ENCODE assay signal across 11 mouse cellular contexts in the genomic region with DNA sequence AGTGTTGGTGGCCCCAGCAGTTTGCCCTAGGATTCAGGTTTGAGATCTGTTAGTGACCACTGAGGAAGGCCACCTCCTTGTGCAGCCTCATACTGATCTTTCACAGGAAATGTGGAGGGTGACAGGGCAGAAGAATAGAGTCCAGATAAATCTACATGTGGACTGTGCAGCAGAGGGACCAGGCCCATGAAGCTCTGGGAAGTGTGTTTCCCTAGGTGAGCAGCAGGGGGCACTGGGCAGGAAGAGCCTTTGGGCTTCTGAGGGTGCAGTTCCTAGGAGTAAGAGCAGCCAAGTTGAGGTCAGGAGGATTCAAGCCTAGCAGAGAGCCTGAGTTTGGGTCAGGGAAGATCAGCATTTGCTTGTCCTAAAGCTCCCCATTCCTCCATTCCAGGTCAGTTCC. TPM values are rescaled to one million over a fixed set of nuclear protein-coding genes. Genes with fewer than 3 reads are reported as not detected.
DNase-seq lines count a peak whose midpoint lies in the region; ATAC-seq and TF ChIP-seq lines count a peak whose summit lies in the region.
"Had no signal": no experiment of that assay in that cellular context is flagged by ENCODE, and none has a peak within 500 bp of the region (broad histone marks: within the 10 kb centered on the region; RNA-seq: fewer than 3 reads in every experiment).

No protein-coding gene starts in this region.

- no peak overlapping the region for H3K27ac ChIP-seq in neural tube, embryonic 11.5 days (ENCODE audit: low read depth, low read length)
- no peak overlapping the region for H3K27ac ChIP-seq in neural tube, embryonic 15.5 days (replicated peaks)
- H3K27ac ChIP-seq in liver, embryonic 11.5 days (ENCODE audit: low read depth, low read length), result no peak overlapping the region
- H3K27ac ChIP-seq in forebrain, postnatal 0 days (ENCODE audit: low read depth, low read length), result no peak overlapping the region
- H3K27ac ChIP-seq: liver, embryonic 13.5 days had no signal

- H3K9ac ChIP-seq in neural tube, embryonic 11.5 days (ENCODE audit: low read length), result no peak overlapping the region
- no peak overlapping the region for H3K9ac ChIP-seq in neural tube, embryonic 15.5 days (replicated peaks)
- H3K9ac ChIP-seq in liver, embryonic 11.5 days (ENCODE audit: low read depth, low read length), result no peak overlapping the region
- no peak overlapping the region for H3K9ac ChIP-seq in forebrain, postnatal 0 days
- H3K9ac ChIP-seq: liver, embryonic 13.5 days had no signal

- no peak for TF ChIP-seq CTCF in forebrain, postnatal 0 days (IDR thresholded peaks at IDR 0.05; ENCODE audit: low read depth)

- H3K27me3 ChIP-seq in neural tube, embryonic 11.5 days (ENCODE audit: control insufficient read depth, insufficient read depth, low read length), result no peaks in the 10 kb centered on the region
- no peaks in the 10 kb centered on the region for H3K27me3 ChIP-seq in neural tube, embryonic 15.5 days (replicated peaks)
- no peaks in the 10 kb centered on the region for H3K27me3 ChIP-seq in liver, embryonic 11.5 days (replicated peaks; ENCODE audit: control insufficient read depth, insufficient read depth, low read length)
- H3K27me3 ChIP-seq in forebrain, postnatal 0 days (ENCODE audit: insufficient read depth, low read length), result no peaks in the 10 kb centered on the region
- H3K27me3 ChIP-seq: liver, embryonic 13.5 days had no signal

- no peak for ATAC-seq in neural tube, embryonic 11.5 days (ENCODE audit: insufficient read depth, low FRiP score, low TSS enrichment)
- ATAC-seq in neural tube, embryonic 15.5 days (ENCODE audit: low FRiP score), result no peak
- ATAC-seq in liver, embryonic 11.5 days (replicated peaks; ENCODE audit: low FRiP score), result peak; percentile 53
- no peak for ATAC-seq in forebrain, postnatal 0 days

- peak; percentile 18 for DNase-seq in embryo, embryonic 10 days (ENCODE audit: low spot score)
- no peak for DNase-seq in embryo, embryonic 9.5 days (ENCODE audit: extremely low spot score)
- peak; percentile 15 for DNase-seq in neural tube, embryonic 11.5 days (ENCODE audit: low spot score)
- no peak for DNase-seq in liver, embryonic 11.5 days (ENCODE audit: low spot score)
- DNase-seq in thymus, postnatal 14 days, result peak; percentile 66
- no peak for DNase-seq in urinary bladder, postnatal 4 days (ENCODE audit: low spot score in 2 of 2)
- no peak for DNase-seq in forebrain, postnatal 0 days
- DNase-seq: liver, embryonic 13.5 days had no signal

- H3K9me3 ChIP-seq in neural tube, embryonic 11.5 days (ENCODE audit: control insufficient read depth, low read length), result no peaks in the 10 kb centered on the region
- H3K9me3 ChIP-seq in neural tube, embryonic 15.5 days (replicated peaks), result no peaks in the 10 kb centered on the region
- no peaks in the 10 kb centered on the region for H3K9me3 ChIP-seq in liver, embryonic 11.5 days (ENCODE audit: control insufficient read depth, low read length)
- H3K9me3 ChIP-seq in forebrain, postnatal 0 days (ENCODE audit: low read length), result no peaks in the 10 kb centered on the region
- H3K9me3 ChIP-seq: liver, embryonic 13.5 days had no signal

- H3K36me3 ChIP-seq in neural tube, embryonic 11.5 days (ENCODE audit: control insufficient read depth, insufficient read depth, low read length), result no peaks in the 10 kb centered on the region
- H3K36me3 ChIP-seq in neural tube, embryonic 15.5 days, result no peaks in the 10 kb centered on the region
- H3K36me3 ChIP-seq in liver, embryonic 11.5 days (ENCODE audit: control insufficient read depth, insufficient read depth, low read length), result no peaks in the 10 kb centered on the region
- H3K36me3 ChIP-seq in forebrain, postnatal 0 days (ENCODE audit: insufficient read depth), result no peaks in the 10 kb centered on the region
- H3K36me3 ChIP-seq: G1E; liver, embryonic 13.5 days had no signal

- H3K4me1 ChIP-seq in neural tube, embryonic 11.5 days (ENCODE audit: control insufficient read depth, insufficient read depth, low read length), result no peaks in the 10 kb centered on the region
- H3K4me1 ChIP-seq in neural tube, embryonic 15.5 days, result no peaks in the 10 kb centered on the region
- H3K4me1 ChIP-seq in liver, embryonic 11.5 days (replicated peaks; ENCODE audit: control insufficient read depth, insufficient read depth, low read length), result no peaks in the 10 kb centered on the region
- no peaks in the 10 kb centered on the region for H3K4me1 ChIP-seq in forebrain, postnatal 0 days (ENCODE audit: insufficient read depth)
- H3K4me1 ChIP-seq: liver, embryonic 13.5 days had no signal

- H3K4me3 ChIP-seq in neural tube, embryonic 11.5 days (ENCODE audit: low read depth, low read length), result no peak overlapping the region
- no peak overlapping the region for H3K4me3 ChIP-seq in neural tube, embryonic 15.5 days (replicated peaks)
- no peak overlapping the region for H3K4me3 ChIP-seq in liver, embryonic 11.5 days (ENCODE audit: low read depth, low read length)
- no peak overlapping the region for H3K4me3 ChIP-seq in forebrain, postnatal 0 days (ENCODE audit: low read depth, low read length)
- H3K4me3 ChIP-seq: erythroblast, embryonic 14.5 days; liver, embryonic 13.5 days had no signal

- H3K4me2 ChIP-seq in neural tube, embryonic 11.5 days (ENCODE audit: low read depth), result no peak overlapping the region
- no peak overlapping the region for H3K4me2 ChIP-seq in neural tube, embryonic 15.5 days
- no peak overlapping the region for H3K4me2 ChIP-seq in liver, embryonic 11.5 days
- no peak overlapping the region for H3K4me2 ChIP-seq in forebrain, postnatal 0 days (ENCODE audit: low read depth)
- H3K4me2 ChIP-seq: liver, embryonic 13.5 days had no signal

RNA-seq across cellular contexts. Expression of a gene that starts 13.2 kb away (rescaled TPM):
- not detected in 2 replicates for polyA plus RNA-seq in neural tube, embryonic 11.5 days (2014; fragmentation: Nextera tagmentation; extraction: Ambion mirVana)
- polyA plus RNA-seq in neural tube, embryonic 15.5 days (2015; fragmentation: Nextera tagmentation; extraction: Ambion mirVana), result 0.95 and 1.00 TPM in 2 replicates
- not detected in 2 replicates for polyA plus RNA-seq in liver, embryonic 11.5 days (2014; fragmentation: Nextera tagmentation; extraction: Ambion mirVana)
- not detected in 2 replicates for total RNA-seq in forebrain, postnatal 0 days (2014; rRNA removed)
- polyA plus RNA-seq in forebrain, postnatal 0 days (2015; fragmentation: Nextera tagmentation; extraction: Ambion mirVana), result 0.42 and 0.62 TPM in 2 replicates
- total RNA-seq: G1E had no signal
- polyA plus RNA-seq: erythroblast, embryonic 14.5 days; G1E; liver, embryonic 13.5 days had no signal

RNA-seq across cellular contexts. Expression of a gene that starts 52.9 kb away (rescaled TPM):
- not detected in 2 replicates for polyA plus RNA-seq in neural tube, embryonic 11.5 days (2014; fragmentation: Nextera tagmentation; extraction: Ambion mirVana)
- 0.09 and 0.70 TPM in 2 replicates for polyA plus RNA-seq in neural tube, embryonic 15.5 days (2015; fragmentation: Nextera tagmentation; extraction: Ambion mirVana)
- not detected in 2 replicates for polyA plus RNA-seq in liver, embryonic 11.5 days (2014; fragmentation: Nextera tagmentation; extraction: Ambion mirVana)
- total RNA-seq in forebrain, postnatal 0 days (2014; rRNA removed), result 0.08 and 0.24 TPM in 2 replicates
- polyA plus RNA-seq in forebrain, postnatal 0 days (2015; fragmentation: Nextera tagmentation; extraction: Ambion mirVana), result 0.24 TPM in 1 of 2 replicates, not detected in the other
- polyA plus RNA-seq: erythroblast, embryonic 14.5 days; G1E had no signal

Comparison
In these comparisons a context has a peak if more than half of its experiments do, and no peak if none do; other contexts are left out.
1. DNase-seq: peak in embryo, embryonic 10 days (single experiment), neural tube, embryonic 11.5 days (single experiment) and thymus, postnatal 14 days (single experiment); none in embryo, embryonic 9.5 days (single experiment), liver, embryonic 11.5 days (single experiment), urinary bladder, postnatal 4 days (0 of 2) and forebrain, postnatal 0 days (single experiment).